Mouse (Mus musculus) urinary bladder, postnatal 14 days (tissue): ENCODE data around the gene Ubald1.

Experiments
- DNase-seq: peaks from one replicate; pipeline ENCODE4 v3.0.0; 2021; ENCODE audit warnings: low spot score

Ubald1 gene

DNA sequence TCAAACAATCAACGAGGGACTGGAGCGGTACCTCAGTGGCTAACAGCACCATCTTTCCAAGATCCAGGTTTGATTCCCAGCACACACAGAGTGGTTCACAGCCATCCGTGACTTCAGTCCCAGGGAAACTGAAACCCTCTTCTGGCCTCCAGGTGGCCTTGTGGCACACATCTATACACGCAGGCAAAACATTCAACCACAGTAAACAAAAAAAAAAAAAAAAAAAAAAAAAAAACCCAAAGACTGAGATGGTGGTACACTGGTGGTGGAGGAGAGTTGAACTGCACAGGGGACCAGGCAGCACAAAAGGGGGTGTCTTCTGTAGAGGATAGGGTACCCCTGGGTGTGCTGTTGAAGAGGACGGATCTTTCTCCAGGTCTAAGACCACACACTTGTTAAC lies 9.6 kb downstream of the Ubald1 start:
- DNase-seq, result no peak

DNA sequence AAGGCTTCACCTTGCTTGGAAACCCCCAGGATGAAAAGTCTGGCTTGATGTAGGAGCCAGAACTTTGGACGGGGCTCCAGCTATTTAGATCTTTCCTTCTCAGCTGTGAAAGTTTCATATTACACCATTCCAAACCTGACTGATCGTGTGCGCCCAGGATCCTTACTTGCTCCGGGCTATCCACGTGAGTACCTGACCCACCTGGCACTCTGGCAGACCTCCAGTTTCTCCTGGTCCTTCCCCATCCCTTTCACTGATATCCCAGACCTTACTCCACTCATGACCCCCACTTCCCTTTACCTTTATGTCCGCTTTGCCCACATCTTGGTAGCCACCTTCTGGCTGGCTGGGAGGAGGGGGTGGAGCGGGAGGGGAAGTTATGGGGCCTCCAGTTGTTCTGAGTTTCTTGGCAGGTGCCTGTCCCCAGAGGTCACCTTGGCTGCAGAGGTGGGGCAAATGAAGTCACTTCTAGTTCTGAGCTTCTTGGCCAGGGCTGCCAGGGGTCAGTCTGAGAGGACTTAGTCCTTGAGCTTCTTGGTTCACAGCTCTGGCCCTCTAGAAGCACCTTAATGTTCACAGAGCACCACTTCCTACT lies 13.9 kb downstream of the Ubald1 start:
- DNase-seq, result no peak

GRCm38 (mm10) chr16:4863742-4864141 lies 16.4 kb downstream of the Ubald1 start:
- no peak for DNase-seq

DNA sequence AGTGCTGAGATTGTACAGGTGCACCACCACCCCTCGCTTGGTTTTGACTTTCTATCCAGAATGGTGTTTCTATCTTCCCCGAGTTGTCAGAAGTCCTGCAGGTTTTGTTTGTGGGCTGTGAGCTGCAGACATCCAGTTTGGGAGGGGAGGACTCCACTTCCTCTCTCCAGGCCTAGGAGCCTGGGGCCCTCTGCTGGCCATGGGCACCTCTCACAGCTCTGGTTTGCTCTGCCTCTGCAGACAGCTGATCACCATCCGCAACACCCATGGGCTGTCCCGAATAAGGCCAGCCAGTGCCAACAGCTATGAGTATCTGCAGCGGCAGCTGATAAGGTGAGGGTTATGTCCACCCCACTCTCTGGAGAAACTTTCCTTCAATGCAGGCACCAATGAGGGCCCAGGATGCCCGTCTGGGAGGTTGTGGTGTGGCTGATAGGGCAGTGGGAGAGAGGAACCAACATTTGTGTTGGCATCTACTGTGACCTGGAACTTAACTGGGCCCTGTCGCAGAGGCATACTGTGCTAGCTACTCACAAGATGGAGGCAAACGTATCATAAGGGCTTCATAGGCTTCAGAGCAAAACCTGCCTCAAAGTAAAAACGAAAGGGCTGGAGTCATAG lies 17.1 kb downstream of the Ubald1 start:
- DNase-seq, result peak; percentile 78

DNA sequence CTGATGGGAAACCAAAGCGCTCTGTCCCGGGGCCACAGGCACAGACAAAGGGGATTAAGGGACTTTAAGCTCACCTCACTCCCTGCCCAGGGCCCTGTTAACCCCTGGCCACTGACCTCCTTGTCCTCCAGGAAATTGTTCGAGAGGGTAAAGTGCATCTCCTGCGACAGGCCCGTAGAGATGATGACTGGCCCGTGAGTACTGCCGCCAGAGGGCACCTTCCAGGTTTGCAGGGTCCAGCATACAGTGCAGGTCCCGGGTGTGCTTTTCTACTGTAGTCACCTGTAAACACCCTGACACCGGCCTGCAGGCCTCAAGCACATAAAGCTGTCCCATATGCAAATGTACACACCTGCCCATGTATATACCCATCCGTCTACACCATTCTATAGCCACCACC lies 18.7 kb downstream of the Ubald1 start:
- no peak for DNase-seq

GRCm38 (mm10) chr16:4855046-4855650 lies 25.0 kb downstream of the Ubald1 start:
- DNase-seq, result no peak

GRCm38 (mm10) chr16:4850938-4851628 lies 29.0 kb downstream of the Ubald1 start:
- DNase-seq, result no peak

DNA sequence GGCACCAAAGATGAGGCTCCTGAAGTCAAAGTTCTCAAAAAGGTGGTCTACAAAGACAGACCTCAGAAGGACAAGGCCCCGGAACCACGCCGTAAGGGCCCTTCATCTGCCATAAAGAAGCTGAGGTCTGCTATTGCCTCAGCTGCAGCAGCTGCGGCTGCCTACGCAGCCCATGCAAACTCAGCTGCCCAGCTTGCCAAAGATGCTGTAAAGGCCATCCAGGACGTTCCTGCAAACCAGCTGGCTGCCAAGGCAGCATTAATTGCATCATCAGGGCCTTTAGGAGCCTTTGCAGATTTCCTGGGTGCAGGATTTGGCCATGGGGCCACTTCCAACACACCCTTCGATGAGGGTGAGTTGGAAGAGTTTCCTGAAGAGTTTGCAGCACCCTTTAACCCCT lies 29.8 kb downstream of the Ubald1 start:
- DNase-seq, result no peak

DNA sequence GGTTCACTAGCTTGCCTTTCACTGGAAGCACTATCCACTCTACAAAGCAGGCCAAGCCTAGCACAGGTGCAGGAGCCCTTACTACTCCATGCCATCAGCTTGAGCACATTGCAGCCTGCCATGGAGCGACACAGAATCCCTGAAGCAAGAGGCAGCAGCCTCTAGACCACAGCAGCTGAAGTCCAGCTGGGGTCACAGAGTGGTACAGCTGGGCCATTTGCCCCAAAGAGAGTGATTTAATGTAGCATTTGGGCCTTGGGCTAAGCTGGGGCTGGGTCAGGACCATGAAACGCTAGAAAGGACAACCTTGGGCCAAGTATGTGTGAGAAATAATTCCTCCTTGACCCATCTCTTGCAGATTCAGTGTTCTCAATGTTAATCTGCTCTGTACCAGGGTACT lies 32.0 kb downstream of the Ubald1 start:
- DNase-seq, result no peak

DNA sequence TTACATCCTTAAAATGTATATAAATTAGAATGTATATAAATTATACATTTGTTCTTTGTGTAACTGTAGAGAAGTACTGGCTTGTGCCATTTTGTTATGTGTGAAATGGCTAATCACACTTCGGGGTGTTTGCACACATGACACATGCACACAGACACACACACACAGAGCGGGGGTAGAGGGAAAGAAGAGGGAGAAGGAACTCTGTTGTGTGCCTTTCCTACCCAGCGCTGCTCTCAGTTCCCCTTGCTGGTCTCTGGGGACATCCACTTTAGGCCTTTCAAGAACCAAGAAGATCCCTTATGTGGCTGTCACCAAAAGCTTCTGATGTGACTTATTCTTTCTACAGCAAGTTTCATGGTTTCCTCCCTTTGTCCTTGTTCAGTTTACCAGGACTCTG lies 33.1 kb downstream of the Ubald1 start:
- no peak for DNase-seq

GRCm38 (mm10) chr16:4840231-4840630 lies 39.9 kb downstream of the Ubald1 start:
- DNase-seq, result no peak

- no peak for DNase-seq
Measured at GRCm38 (mm10) chr16:4839552-4839951, 40.6 kb downstream of the Ubald1 start.

DNA sequence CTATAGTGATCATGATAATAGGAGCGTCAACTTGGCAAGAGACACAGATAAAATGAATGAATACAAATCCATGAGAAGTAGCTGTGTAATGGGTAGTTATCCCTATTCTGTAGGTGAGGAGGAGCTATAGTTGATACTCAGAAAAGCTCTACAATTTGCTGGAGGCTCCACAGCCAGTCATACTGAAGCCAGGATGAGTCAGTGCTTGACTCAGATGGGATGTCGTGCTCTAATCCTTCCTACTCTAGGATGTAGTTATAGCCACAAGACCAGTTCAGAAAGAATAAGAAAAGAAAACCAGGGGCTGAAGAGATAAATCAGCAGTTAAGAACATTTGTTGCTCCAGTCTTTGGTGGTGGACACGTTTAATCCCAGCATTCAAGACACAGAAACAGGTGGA lies 42.5 kb downstream of the Ubald1 start:
- no peak for DNase-seq

DNA sequence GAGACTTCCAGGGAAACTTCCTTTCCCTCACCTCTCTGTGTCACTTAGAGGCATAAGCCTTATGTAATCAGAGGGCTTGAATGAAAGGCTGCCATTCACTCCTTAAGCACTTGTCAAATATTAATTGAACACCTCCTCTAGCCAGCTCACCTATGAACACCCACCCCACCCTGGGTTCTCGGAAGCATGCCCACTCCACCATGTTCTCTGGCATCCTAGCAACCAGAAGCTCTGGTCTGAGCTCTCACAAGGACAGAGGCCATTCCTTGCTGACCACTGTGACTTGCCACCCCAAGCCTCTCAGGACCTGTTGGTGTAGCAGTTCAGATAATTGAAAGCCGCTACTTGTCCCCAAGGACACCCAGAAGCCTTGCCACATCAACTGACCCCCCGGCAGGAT lies 44.9 kb downstream of the Ubald1 start, which contains the start of gene 4930562C15Rik:
4930562C15Rik (plus strand) TSS at position 226 of the 400 bp plus-strand sequence.
- no peak for DNase-seq

DNA sequence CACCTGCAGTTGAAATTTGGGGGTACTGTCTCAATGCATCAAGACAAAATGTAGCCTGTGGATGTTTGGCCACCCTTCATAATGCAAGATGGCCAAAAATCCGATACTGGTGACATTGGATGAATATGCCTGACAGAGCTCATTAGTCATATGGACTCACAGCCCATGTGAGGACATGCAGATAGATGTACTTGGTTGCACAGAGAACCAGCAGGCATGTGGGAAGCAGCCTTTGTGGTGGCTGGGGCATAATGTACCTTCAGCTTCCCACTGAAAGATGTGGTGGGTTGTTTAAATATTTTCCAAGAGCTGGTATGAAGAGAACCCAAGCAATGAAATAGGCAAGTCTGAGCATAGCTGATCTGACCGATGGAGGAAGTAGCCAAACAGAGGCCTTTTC lies 46.3 kb downstream of the Ubald1 start:
- no peak for DNase-seq

DNA sequence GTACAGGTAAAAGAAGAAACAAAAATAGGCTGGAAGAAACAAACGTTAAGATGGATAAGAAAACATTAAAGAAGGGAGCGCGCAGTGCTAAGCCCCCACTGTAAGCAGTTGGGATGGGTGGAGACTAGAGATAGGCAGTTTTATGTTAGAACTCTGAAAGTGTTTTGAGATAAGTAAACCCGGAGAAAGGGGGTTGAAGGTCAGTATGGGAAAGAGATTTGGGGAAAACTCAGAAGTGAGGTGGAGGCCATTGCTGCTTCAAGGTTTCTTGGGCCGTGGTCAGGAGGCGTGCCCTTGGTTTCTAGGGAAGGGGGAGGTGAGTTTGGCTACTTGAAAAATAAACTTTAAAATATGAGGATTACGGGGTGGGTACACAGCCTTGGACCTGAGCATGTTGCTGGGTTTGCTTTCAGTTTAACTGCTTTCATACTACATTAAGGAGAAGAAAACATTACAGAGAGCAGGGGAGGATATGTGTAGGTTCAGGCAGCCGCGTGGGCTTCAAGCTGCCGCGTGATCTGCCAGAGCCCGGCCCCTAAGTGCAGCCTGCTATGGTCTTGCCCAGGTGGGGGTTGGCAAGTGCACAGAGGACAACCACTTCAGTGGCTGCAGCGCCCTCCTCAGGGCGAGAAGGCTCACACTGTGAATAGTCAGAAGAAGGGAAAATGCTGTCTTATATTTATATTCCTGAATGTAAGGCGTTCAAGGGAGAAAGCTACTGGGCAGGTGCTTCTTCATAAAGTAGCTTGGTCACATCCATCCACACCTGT lies 48.3 kb downstream of the Ubald1 start:
- no peak for DNase-seq

GRCm38 (mm10) chr16:4829271-4829900 lies 50.7 kb downstream of the Ubald1 start:
- DNase-seq, result no peak

- DNase-seq, result no peak
Measured at GRCm38 (mm10) chr16:4827639-4828038, 52.5 kb downstream of the Ubald1 start.
